Mouse (Mus musculus) central nervous system, embryonic 11.5 days (tissue): ENCODE results near the gene Hoxb3. TPM values are rescaled to one million over a fixed set of nuclear protein-coding genes. Genes with fewer than 3 reads are reported as not detected.

Experiments used
- polyA plus RNA-seq: library from polyadenylated mRNA; depleted of rRNA; stranded (reverse); fragments of >200 nt; gene quantifications from 2 replicates; pipeline ENCODE4 v1.2.3, GENCODE M21; 2012; rRNA removed

The Hoxb3 gene
- 2.1 and 37.0 TPM in 2 replicates for polyA plus RNA-seq

DNA sequence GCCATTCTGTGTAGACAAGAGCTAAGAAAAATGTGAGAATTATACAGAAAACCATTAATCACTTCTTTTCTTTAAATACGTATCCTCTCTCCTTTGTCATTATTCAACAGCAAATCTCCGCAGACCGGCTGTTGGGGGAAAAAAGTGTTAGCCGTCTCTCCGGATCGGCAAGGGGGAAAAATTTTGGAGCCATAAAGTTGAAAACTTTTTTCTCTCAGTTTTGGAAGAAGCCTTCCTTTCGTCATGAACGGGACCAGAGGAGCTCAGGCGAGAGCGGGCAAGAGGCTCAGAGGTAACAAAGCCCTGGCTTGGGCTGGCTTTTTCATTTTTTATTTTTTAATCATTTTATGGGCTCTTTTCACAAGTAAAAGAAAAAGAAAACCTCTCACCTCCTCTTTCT is at the start of gene Hoxb3:
Hoxb3 (plus strand) TSS at position 173 of the 400 bp plus-strand sequence.

DNA sequence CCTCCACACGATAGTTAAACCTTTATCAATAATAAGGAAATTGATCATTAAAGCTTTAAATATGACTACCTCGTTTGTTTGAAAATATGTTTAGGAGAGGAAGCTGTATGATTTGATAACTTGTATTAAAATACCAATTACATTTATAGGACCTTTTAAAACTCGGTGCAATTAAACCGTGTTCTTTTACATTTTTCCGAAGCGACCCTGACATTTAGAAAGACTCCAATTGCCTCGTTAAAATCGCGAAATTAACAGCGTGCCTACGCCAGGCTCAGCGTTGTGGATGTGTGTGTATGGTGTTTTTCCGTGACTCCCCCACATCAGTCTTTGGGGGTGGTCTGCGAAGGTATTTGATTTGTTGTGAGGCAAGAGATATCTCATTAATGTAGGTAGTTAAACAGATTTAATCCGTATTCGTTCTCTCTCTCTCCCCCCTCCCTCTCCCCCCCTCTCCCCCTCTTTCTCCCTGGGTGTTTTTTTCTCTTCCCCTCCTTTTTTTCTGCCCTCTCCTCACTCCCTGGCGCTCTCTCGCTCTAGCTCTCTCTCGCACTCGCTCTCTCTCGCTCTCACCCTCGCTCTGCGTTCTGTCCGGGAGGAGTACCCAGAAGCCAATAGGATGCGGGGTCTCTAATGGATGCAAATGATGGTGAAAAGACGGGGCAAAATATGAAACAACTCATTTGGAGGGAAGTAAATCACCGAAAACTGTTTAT is 41.1 kb upstream of the Hoxb3 start, which contains the start of gene Hoxb8:
Hoxb8 (plus strand) TSS at position 51 of the 716 bp plus-strand sequence.

DNA sequence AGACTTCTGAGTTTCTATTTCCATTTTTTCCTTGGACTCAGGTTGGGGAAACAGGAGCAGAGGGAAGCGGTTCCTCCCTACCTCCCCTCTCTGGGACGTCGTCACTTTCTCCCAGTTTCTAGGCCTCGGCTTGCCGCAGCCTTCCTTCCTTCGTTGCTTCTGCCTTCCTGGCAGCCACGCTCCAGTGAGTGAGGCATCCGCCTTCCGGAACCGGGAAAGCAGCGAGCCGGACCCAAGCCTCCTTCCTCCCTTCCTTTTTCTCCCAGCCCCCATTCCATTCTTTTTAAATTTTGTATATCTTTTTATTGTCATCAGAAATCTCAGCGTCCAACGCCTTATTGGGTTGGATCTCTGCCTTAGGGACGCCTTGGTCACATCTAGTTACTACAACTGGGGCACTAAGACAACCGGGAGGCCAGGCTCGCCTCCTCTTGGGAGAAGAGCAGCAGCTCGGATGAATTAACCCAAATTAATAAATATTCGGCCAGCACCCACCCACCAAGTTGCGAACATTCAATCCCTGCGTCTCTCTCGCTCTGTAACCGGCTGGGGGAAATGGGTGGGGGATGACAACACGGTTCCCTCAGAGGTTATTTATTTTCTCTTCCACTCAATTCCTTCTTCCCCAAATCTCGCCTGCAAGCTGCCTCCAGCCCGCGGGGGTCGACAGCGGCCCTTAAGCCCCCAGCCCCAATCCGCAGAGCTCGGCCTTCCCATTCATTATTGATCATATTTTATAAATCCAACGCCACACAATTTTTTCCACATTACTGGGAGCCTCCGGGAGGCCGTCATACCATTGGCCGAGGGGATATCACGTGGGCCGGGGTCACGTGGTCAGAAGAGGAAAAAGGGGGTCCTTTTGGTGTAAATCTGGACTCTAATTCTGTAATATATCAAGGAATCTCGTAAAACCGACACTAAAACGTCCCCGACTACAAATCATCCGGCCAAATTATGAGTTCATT is 37.1 kb upstream of the Hoxb3 start, which contains the start of gene Hoxb7:
Hoxb7 (plus strand) TSS at position 853 of the 968 bp plus-strand sequence.

DNA sequence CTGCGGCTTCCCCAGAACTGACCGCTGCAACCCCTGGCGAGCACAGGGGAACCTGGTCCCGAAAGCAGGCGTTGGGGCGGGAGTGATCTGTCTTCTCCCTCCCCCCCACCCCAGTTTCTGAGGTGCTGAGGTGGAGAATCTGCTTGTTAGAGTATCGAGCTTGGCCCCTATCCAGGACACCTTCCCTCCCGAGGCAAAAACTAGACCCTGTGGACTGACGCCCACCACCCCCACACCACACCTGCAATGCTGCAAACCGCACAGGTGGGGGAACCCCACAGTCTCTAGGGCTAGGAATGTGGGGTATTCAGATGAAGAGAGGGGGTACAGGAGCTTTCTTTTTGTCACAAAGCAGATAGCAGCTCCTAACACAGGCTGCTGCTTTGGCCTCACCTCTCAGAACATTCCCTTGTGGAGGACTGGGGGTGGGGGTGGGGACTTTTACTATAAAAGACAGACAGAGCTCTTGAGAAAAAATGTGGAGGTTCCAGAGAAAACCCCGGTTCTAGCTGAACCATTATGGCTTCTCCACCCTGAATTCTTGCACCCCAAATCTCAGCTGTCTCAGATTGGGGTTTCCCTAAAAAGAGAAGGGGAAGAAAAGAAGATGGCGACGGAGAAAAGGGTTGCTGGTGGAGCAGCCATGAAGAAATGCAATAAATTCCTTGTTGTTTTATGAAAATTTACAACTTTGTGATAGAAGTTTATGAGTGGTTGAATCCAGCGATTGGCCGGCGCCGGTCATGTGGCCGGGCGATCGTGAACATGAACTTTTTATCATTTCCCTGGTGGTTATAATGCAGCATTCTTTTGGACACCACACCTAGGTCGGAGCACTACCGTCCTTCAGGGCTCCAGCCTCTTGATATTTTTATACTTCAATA is 31.2 kb upstream of the Hoxb3 start, which contains the start of gene Hoxb6:
Hoxb6 (plus strand) TSS at position 796 of the 884 bp plus-strand sequence.

DNA sequence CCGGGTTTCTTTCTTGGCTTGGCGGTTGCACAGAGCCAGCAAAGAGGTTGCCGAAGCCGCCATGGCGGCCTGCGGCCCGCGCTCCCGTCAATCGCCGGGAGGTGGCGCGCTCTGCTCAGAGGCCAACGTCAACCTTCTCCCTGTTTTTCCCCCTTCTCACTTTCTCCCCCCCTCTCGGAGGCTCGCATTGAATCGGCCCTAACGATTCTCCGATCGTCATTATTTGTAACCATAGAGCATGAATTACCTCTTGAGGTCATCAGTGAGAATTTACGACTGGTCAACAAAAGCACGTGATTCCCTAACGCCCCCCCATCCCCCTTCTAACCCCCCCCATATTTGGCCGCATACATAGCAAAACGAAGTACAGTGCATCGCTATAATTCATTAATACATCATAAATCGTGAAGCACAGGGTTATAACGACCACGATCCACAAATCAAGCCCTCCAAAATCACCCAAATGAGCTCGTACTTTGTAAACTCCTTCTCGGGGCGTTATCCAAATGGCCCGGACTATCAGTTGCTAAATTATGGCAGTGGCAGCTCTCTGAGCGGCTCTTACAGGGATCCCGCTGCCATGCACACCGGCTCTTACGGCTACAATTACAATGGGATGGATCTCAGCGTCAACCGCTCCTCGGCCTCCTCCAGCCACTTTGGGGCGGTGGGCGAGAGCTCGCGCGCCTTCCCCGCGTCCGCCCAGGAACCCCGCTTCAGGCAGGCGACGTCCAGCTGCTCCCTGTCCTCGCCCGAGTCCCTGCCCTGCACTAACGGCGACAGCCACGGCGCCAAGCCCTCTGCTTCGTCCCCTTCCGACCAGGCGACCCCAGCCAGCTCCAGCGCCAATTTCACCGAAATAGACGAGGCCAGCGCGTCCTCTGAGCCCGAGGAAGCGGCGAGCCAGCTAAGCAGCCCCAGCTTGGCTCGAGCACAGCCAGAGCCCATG is 19.7 kb upstream of the Hoxb3 start, which contains the start of gene Hoxb5:
Hoxb5 (plus strand) TSS at position 186 of the 949 bp plus-strand sequence.

DNA sequence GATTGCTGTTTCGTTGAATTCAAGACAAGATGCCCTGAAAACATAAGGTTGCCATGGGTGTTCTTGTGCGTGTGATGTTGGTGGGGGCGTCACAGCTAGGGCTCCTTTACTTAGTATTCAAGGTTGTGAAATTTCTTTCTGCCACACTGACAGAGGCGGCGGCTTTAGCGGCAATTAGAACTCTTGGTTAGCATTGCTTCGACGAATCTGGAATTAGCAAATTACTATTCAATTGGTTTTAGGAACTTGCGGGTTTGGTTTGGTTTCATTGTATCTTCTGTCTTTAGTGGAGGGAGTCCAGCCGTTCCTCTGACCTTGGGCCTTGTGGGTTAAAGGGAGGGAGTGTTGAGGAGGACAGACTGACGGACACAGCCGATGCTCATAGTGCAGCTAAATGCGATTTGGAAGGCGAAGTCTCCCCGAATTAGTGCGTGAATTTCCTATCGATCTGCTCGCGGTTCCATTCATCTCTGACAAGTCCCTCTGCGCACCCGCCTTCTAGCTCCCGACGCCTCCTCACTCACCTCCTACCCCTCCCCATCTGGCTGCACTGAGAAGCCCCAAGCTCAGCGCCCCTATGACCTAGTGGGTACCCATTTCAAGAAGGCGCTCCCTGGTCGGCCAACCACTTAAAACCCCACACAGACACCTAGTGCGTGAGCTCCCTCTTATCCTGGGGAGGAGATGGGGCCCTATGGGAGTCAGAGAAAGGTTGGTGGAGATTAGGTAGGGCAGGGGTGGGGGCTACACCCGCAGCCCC is 5.3 kb upstream of the Hoxb3 start, which contains the start of gene Hoxb4:
Hoxb4 (plus strand) TSS at position 660 of the 760 bp plus-strand sequence.

DNA sequence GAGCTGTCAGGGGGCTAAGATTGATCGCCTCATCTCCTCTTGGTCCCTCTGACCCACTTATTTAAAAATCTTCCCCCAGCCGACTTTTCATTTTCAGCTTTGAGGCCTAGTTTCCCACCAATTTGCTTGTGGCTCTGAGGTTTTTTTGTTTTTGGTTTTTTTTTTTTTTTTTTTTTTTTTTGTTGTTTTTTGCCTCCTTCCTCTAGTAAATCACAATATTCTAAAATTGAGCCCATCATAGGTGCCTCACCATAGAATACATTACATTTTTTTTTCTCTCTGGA is 27.2 kb downstream of the Hoxb3 start, which contains the start of gene Hoxb2:
Hoxb2 (plus strand) TSS at position 185 of the 284 bp plus-strand sequence.

DNA sequence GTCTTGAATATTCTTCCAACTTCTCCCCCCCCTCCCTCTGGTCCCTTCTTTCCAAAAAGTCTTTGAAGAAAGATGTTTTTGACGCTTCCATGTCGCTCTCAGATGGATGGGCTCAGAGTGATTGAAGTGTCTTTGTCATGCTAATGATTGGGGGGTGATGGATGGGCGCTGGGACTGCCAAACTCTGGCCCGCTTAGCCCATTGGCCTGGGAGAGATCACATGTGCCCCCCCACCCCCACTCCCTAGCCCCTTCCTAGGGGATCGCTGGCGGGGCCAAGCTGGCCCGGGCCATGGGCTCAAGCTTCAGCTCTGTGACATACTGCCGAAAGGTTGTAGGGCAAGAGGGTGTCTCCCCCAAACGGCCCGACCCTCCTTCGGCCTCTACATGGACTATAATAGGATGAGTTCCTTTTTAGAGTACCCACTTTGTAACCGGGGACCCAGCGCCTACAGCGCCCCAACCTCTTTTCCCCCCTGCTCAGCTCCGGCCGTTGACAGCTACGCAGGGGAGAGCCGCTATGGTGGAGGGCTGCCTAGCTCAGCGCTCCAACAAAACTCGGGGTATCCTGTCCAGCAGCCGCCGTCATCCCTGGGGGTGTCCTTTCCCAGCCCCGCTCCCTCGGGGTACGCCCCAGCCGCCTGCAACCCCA is 42.4 kb downstream of the Hoxb3 start, which contains the start of gene Hoxb1:
Hoxb1 (plus strand) TSS at position 312 of the 651 bp plus-strand sequence.

Other genes with a start within 250 kb of the Hoxb3 start
- 217 and 260 TPM in 2 replicates for gene Atp5g1, start 247.7 kb upstream of the Hoxb3 start, polyA plus RNA-seq
- gene Calcoco2, start 211.4 kb upstream of the Hoxb3 start, polyA plus RNA-seq, result not detected in 2 replicates
- gene Ttll6, start 189.5 kb upstream of the Hoxb3 start, polyA plus RNA-seq, result 0.06 and 0.08 TPM in 2 replicates
- 0.09 TPM in 1 of 2 replicates, not detected in the other for gene Hoxb13, start 129.0 kb upstream of the Hoxb3 start, polyA plus RNA-seq
- 0.19 and 33.6 TPM in 2 replicates for gene Hoxb9, start 51.9 kb upstream of the Hoxb3 start, polyA plus RNA-seq
- 0.85 and 34.6 TPM in 2 replicates for gene Hoxb8, start 41.4 kb upstream of the Hoxb3 start, polyA plus RNA-seq
- gene Hoxb7, start 36.7 kb upstream of the Hoxb3 start, polyA plus RNA-seq, result 1.5 and 10.7 TPM in 2 replicates
- gene Hoxb6, start 30.9 kb upstream of the Hoxb3 start, polyA plus RNA-seq, result 1.6 and 25.5 TPM in 2 replicates
- 0.56 and 17.7 TPM in 2 replicates for gene Hoxb5, start 20.0 kb upstream of the Hoxb3 start, polyA plus RNA-seq
- gene Hoxb4, start 5.1 kb upstream of the Hoxb3 start, polyA plus RNA-seq, result 1.6 and 11.1 TPM in 2 replicates
- gene Hoxb2, start 27.2 kb downstream of the Hoxb3 start, polyA plus RNA-seq, result 2.4 and 26.0 TPM in 2 replicates
- 0.17 and 0.84 TPM in 2 replicates for gene Hoxb1, start 42.4 kb downstream of the Hoxb3 start, polyA plus RNA-seq
- gene Skap1, start 141.3 kb downstream of the Hoxb3 start, polyA plus RNA-seq, result 0.96 and 0.98 TPM in 2 replicates